Mouse (Mus musculus) granulocyte monocyte progenitor cell, adult 5-6 weeks (primary cell): ENCODE results near the gene Gm20903. TPM values are rescaled to one million over a fixed set of nuclear protein-coding genes. Genes with fewer than 3 reads are reported as not detected.
"Not testable (repeated sequence)": the region's sequence is repeated elsewhere in the genome, so short reads cannot be mapped to it uniquely, and the experiment has no call there.

ENCODE experiments used
- ATAC-seq: replicated peaks from 2 replicates; pipeline ENCODE4 v1.8.0; 2016; ENCODE audit warnings: mild to moderate bottlenecking, moderate TSS enrichment, inconsistent platforms; ENCODE audit not compliant: poor library complexity, severe bottlenecking
- total RNA-seq, 2 experiments: library from RNA; stranded (forward) in 1 of 2; stranded (reverse) in 1 of 2; fragments of 200-712, 200-1000 nt in 1 of 2; fragments of >200 nt in 1 of 2; fragmentation: Nextera tagmentation in 1 of 2; gene quantifications; 2 replicates each; pipeline ENCODE4 v1.2.3; 2014 to 2017

Gene Gm20903
- total RNA-seq (2014; fragmentation: Nextera tagmentation), result not detected in 2 replicates
- not detected in 2 replicates for total RNA-seq (2017)

DNA sequence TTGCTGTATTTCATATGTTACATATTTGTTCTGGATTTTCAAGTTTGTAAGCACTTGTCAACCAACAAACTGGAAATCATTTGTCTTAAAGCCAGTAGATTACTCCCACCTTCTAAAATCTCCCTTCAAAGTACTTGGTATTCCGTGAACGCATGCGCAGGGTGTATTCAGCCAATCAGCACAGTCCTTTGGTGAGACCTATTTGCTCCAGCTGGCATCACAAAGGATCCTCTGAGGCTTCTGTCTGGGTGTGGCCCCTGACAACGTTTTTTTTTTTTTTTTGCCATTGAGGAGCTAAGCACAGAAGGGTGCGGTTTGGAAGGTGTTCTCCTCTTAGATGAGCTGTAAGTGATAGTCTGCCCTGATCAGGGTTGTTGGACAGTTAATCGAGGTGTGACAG, at the start of gene Gm20903:
Gm20903 (plus strand) TSS at position 301 of the 400 bp plus-strand sequence.
- ATAC-seq, result not testable (repeated sequence)
